7 mouse cellular contexts compared by ENCODE assay signal in genomic region chr11:60222085-60222468, GRCm38 (mm10). TPM values are rescaled to one million over a fixed set of nuclear protein-coding genes. Genes with fewer than 3 reads are reported as not detected.
A peak's percentile ranks its signal among the peaks of the same experiment; 100 is the strongest.
DNase-seq lines count a peak whose midpoint lies in the region; ATAC-seq and TF ChIP-seq lines count a peak whose summit lies in the region.

No protein-coding gene starts in this region.

- DNase-seq in lung, postnatal 0 days (ENCODE audit: low spot score), result no peak
- DNase-seq in lung, adult 18-20 months, result no peak
- no peak for DNase-seq in layer of hippocampus, postnatal 25 days (ENCODE audit: extremely low spot score in 1 of 2, low spot score in 1 of 2)
- DNase-seq in frontal cortex, postnatal 10 days (ENCODE audit: low spot score in 2 of 2), result no peak

- peaks cover 23% of the 10 kb centered on the region; the same call in 1 of the 2 replicates for H3K4me1 ChIP-seq in lung, postnatal 0 days (ENCODE audit: insufficient read depth, low read depth, low read length)
- peaks cover 34% of the 10 kb centered on the region for H3K4me1 ChIP-seq in forebrain, embryonic 12.5 days
- H3K4me1 ChIP-seq in limb, embryonic 15.5 days, result peaks cover 53% of the 10 kb centered on the region
- H3K4me1 ChIP-seq in stomach, embryonic 15.5 days, result peaks cover 42% of the 10 kb centered on the region

- H3K27me3 ChIP-seq in lung, postnatal 0 days (replicated peaks; ENCODE audit: insufficient read depth, low read length), result no peaks in the 10 kb centered on the region
- H3K27me3 ChIP-seq in forebrain, embryonic 12.5 days, result no peaks in the 10 kb centered on the region; the same call in 1 of the 2 replicates
- no peaks in the 10 kb centered on the region for H3K27me3 ChIP-seq in limb, embryonic 15.5 days
- H3K27me3 ChIP-seq in stomach, embryonic 15.5 days (replicated peaks), result no peaks in the 10 kb centered on the region

- no peak for TF ChIP-seq CTCF in lung, postnatal 0 days (IDR thresholded peaks at IDR 0.05)

- peak overlapping the region; percentile 28; the same call in 1 of the 2 replicates for H3K4me3 ChIP-seq in lung, postnatal 0 days (ENCODE audit: low read depth, low read length)
- H3K4me3 ChIP-seq in forebrain, embryonic 12.5 days (replicated peaks), result no peak overlapping the region
- H3K4me3 ChIP-seq in limb, embryonic 15.5 days, result peak overlapping the region; percentile 42; the same call in 1 of the 2 replicates
- peak overlapping the region; percentile 43 for H3K4me3 ChIP-seq in stomach, embryonic 15.5 days (replicated peaks)

- H3K9me3 ChIP-seq in lung, postnatal 0 days (ENCODE audit: low read length), result no peaks in the 10 kb centered on the region
- no peaks in the 10 kb centered on the region for H3K9me3 ChIP-seq in forebrain, embryonic 12.5 days
- no peaks in the 10 kb centered on the region for H3K9me3 ChIP-seq in limb, embryonic 15.5 days
- no peaks in the 10 kb centered on the region for H3K9me3 ChIP-seq in stomach, embryonic 15.5 days

- no peak for ATAC-seq in lung, postnatal 0 days
- no peak for ATAC-seq in forebrain, embryonic 12.5 days (ENCODE audit: low FRiP score)
- ATAC-seq in limb, embryonic 15.5 days (ENCODE audit: insufficient number of reproducible peaks, low FRiP score, low TSS enrichment, low read depth), result no peak
- ATAC-seq in stomach, embryonic 15.5 days (ENCODE audit: insufficient read depth, low FRiP score, low read depth), result no peak

- no peak overlapping the region for H3K9ac ChIP-seq in lung, postnatal 0 days (replicated peaks; ENCODE audit: low read depth)
- H3K9ac ChIP-seq in forebrain, embryonic 12.5 days, result no peak overlapping the region
- H3K9ac ChIP-seq in limb, embryonic 15.5 days, result no peak overlapping the region
- no peak overlapping the region for H3K9ac ChIP-seq in stomach, embryonic 15.5 days

- 53% methylated on average over 3 of the region's 3 CpGs for WGBS in lung, postnatal 0 days
- 64% methylated on average over 3 of the region's 3 CpGs for WGBS in forebrain, embryonic 12.5 days
- 48% methylated on average over 3 of the region's 3 CpGs for WGBS in limb, embryonic 15.5 days
- 46% methylated on average over 3 of the region's 3 CpGs for WGBS in stomach, embryonic 15.5 days

- TF ChIP-seq EP300 in lung, postnatal 0 days (IDR thresholded peaks at IDR 0.05), result no peak

- peak overlapping the region; percentile 65; the same call in 1 of the 2 replicates for H3K4me2 ChIP-seq in lung, postnatal 0 days (replicated peaks; ENCODE audit: low read depth, low read length)
- H3K4me2 ChIP-seq in forebrain, embryonic 12.5 days, result peak overlapping the region; percentile 62
- H3K4me2 ChIP-seq in limb, embryonic 15.5 days, result peak overlapping the region; percentile 77
- H3K4me2 ChIP-seq in stomach, embryonic 15.5 days, result peak overlapping the region; percentile 87

- no peak overlapping the region for H3K27ac ChIP-seq in lung, postnatal 0 days (ENCODE audit: low read length)
- H3K27ac ChIP-seq in forebrain, embryonic 12.5 days, result no peak overlapping the region
- H3K27ac ChIP-seq in limb, embryonic 15.5 days, result no peak overlapping the region
- H3K27ac ChIP-seq in stomach, embryonic 15.5 days, result peak overlapping the region; percentile 76; the same call in 1 of the 2 replicates

- H3K36me3 ChIP-seq in lung, postnatal 0 days (ENCODE audit: insufficient read depth, low read length), result no peaks in the 10 kb centered on the region
- H3K36me3 ChIP-seq in forebrain, embryonic 12.5 days (replicated peaks), result peaks cover 5% of the 10 kb centered on the region; the same call in 1 of the 2 replicates
- H3K36me3 ChIP-seq in limb, embryonic 15.5 days, result peaks cover 17% of the 10 kb centered on the region
- H3K36me3 ChIP-seq in stomach, embryonic 15.5 days, result peaks cover 16% of the 10 kb centered on the region

RNA-seq across cellular contexts. Expression of gene Srebf1, which starts 0.3 kb away (rescaled TPM):
- 61.7 and 70.1 TPM in 2 replicates for polyA plus RNA-seq in lung, postnatal 0 days (2015; fragmentation: Nextera tagmentation; extraction: Ambion mirVana)
- polyA plus RNA-seq in forebrain, embryonic 12.5 days (2016; fragmentation: Nextera tagmentation; extraction: Ambion mirVana), result 58.0 and 58.1 TPM in 2 replicates
- 66.5 and 70.3 TPM in 2 replicates for polyA plus RNA-seq in limb, embryonic 15.5 days (2015; fragmentation: Nextera tagmentation; extraction: Ambion mirVana)
- polyA plus RNA-seq in stomach, embryonic 15.5 days (2015; fragmentation: Nextera tagmentation; extraction: Ambion mirVana), result 81.5 and 83.5 TPM in 2 replicates
- 10 to 100 TPM; 49.9 to 58.1 TPM for total RNA-seq in layer of hippocampus, postnatal 25 days (2021)
